Mouse (Mus musculus): Measurements from ENCODE around the gene Rnf225. TPM values are rescaled to one million over a fixed set of nuclear protein-coding genes. Genes with fewer than 3 reads are reported as not detected.
A peak's percentile ranks its signal among the peaks of the same experiment; 100 is the strongest.
"Not testable (repeated sequence)": the region's sequence is repeated elsewhere in the genome, so short reads cannot be mapped to it uniquely, and the experiment has no call there.

Rnf225 gene
- polyA plus RNA-seq (2012; rRNA removed) = 1.0 and 1.8 TPM in 2 replicates

GRCm38 (mm10) chr7:12927191-12927680 lies at the start of gene Rnf225:
Gene Rnf225, plus strand, starts transcription at chr7:12927416.
- Histone ChIP-seq H3K4me1 (replicated peaks; ENCODE audit: control insufficient read depth, insufficient read depth, low read length) (peaks cover 4% of the 10 kb centered on the region), H3K27ac (ENCODE audit: control insufficient read depth, insufficient read depth, low read length) (no peak within 1 kb of the TSS), H3K27me3 (ENCODE audit: control insufficient read depth, insufficient read depth, low read length) (peaks cover 3% of the 10 kb centered on the region; the same call in 1 of the 2 replicates), H3K4me3 (ENCODE audit: control insufficient read depth, insufficient read depth, low read length) (no peak within 1 kb of the TSS), H3K36me3 (ENCODE audit: control insufficient read depth, insufficient read depth, low read length) (peaks cover 38% of the 10 kb centered on the region)
- DNase-seq = no peak
- WGBS = 86% methylated on average over 8 of the region's 8 CpGs
- no peak for TF ChIP-seq POLR2A (IDR thresholded peaks at IDR 0.05; ENCODE audit: control insufficient read depth, extremely low read depth, insufficient read depth, low read length, poor library complexity)
- no peak for TF ChIP-seq CTCF (IDR thresholded peaks at IDR 0.05; ENCODE audit: borderline replicate concordance, control insufficient read depth, extremely low read depth, insufficient read depth, low read length, poor library complexity)

- H3K36me3 ChIP-seq (ENCODE audit: control insufficient read depth, insufficient read depth, low read length) = no peaks in the 10 kb centered on the region
- DNase-seq = no peak
- no peak for TF ChIP-seq CTCF (IDR thresholded peaks at IDR 0.05; ENCODE audit: borderline replicate concordance, control insufficient read depth, extremely low read depth, insufficient read depth, low read length, poor library complexity)
- no peak overlapping the region for H3K27ac ChIP-seq (ENCODE audit: control insufficient read depth, insufficient read depth, low read length)
- peaks cover 5% of the 10 kb centered on the region for H3K4me1 ChIP-seq (replicated peaks; ENCODE audit: control insufficient read depth, insufficient read depth, low read length)
- H3K27me3 ChIP-seq (ENCODE audit: control insufficient read depth, insufficient read depth, low read length) = no peaks in the 10 kb centered on the region
- no peak overlapping the region for H3K4me3 ChIP-seq (ENCODE audit: control insufficient read depth, insufficient read depth, low read length)
Measured at GRCm38 (mm10) chr7:12880036-12880435, 47.2 kb upstream of the Rnf225 start.

- H3K4me3 ChIP-seq (ENCODE audit: control insufficient read depth, insufficient read depth, low read length) = peak overlapping the region; percentile 36
- not testable (repeated sequence) for H3K27ac ChIP-seq (ENCODE audit: control insufficient read depth, insufficient read depth, low read length); H3K4me1 ChIP-seq (replicated peaks; ENCODE audit: control insufficient read depth, insufficient read depth, low read length); H3K27me3 ChIP-seq (ENCODE audit: control insufficient read depth, insufficient read depth, low read length); H3K36me3 ChIP-seq (ENCODE audit: control insufficient read depth, insufficient read depth, low read length); DNase-seq
- WGBS = 38% methylated on average over 8 of the region's 8 CpGs
Measured at GRCm38 (mm10) chr7:12880497-12880896, 46.7 kb upstream of the Rnf225 start.

GRCm38 (mm10) chr7:12880911-12881660 lies 46.1 kb upstream of the Rnf225 start, which contains the start of gene Zfp128:
Gene Zfp128, plus strand, starts transcription at chr7:12881177.
- H3K4me3 ChIP-seq (ENCODE audit: control insufficient read depth, insufficient read depth, low read length) = peak within 1 kb of the TSS; percentile 73
- 2% methylated on average over 35 of the region's 35 CpGs for WGBS

GRCm38 (mm10) chr7:12886563-12887266 lies 40.5 kb upstream of the Rnf225 start:
- H3K36me3 ChIP-seq (ENCODE audit: control insufficient read depth, insufficient read depth, low read length) = peaks cover 13% of the 10 kb centered on the region
- no peaks in the 10 kb centered on the region for H3K27me3 ChIP-seq (ENCODE audit: control insufficient read depth, insufficient read depth, low read length)
- H3K27ac ChIP-seq (ENCODE audit: control insufficient read depth, insufficient read depth, low read length) = no peak overlapping the region
- 96% methylated on average over 12 of the region's 12 CpGs for WGBS
- H3K4me1 ChIP-seq (replicated peaks; ENCODE audit: control insufficient read depth, insufficient read depth, low read length) = no peaks in the 10 kb centered on the region
- H3K4me3 ChIP-seq (ENCODE audit: control insufficient read depth, insufficient read depth, low read length) = no peak overlapping the region
- TF ChIP-seq CTCF (IDR thresholded peaks at IDR 0.05; ENCODE audit: borderline replicate concordance, control insufficient read depth, extremely low read depth, insufficient read depth, low read length, poor library complexity) (no peak), POLR2A (IDR thresholded peaks at IDR 0.05; ENCODE audit: control insufficient read depth, extremely low read depth, insufficient read depth, low read length, poor library complexity) (no peak)
- DNase-seq = no peak

More at GRCm38 (mm10) chr7:12880911-12881660, 46.1 kb upstream of the Rnf225 start, which contains the start of gene Zfp128:
- H3K27me3 ChIP-seq (ENCODE audit: control insufficient read depth, insufficient read depth, low read length) = no peaks in the 10 kb centered on the region
- peaks cover 5% of the 10 kb centered on the region for H3K4me1 ChIP-seq (replicated peaks; ENCODE audit: control insufficient read depth, insufficient read depth, low read length)
- H3K27ac ChIP-seq (ENCODE audit: control insufficient read depth, insufficient read depth, low read length) = no peak within 1 kb of the TSS
- peak; percentile 92 for DNase-seq
- 0 out of 2 replicates have a peak, but pooled peaks cover under 1% of the 10 kb centered on the region for H3K36me3 ChIP-seq (ENCODE audit: control insufficient read depth, insufficient read depth, low read length)
- TF ChIP-seq CTCF (IDR thresholded peaks at IDR 0.05; ENCODE audit: borderline replicate concordance, control insufficient read depth, extremely low read depth, insufficient read depth, low read length, poor library complexity) (no peak), POLR2A (IDR thresholded peaks at IDR 0.05; ENCODE audit: control insufficient read depth, extremely low read depth, insufficient read depth, low read length, poor library complexity) (no peak)

GRCm38 (mm10) chr7:12887585-12887984 lies 39.6 kb upstream of the Rnf225 start:
- 92% methylated on average over 5 of the region's 5 CpGs for WGBS
- DNase-seq = no peak
- H3K27ac ChIP-seq (ENCODE audit: control insufficient read depth, insufficient read depth, low read length) = no peak overlapping the region

More at GRCm38 (mm10) chr7:12887585-12887984, 39.6 kb upstream of the Rnf225 start:
- H3K4me3 ChIP-seq (ENCODE audit: control insufficient read depth, insufficient read depth, low read length) = no peak overlapping the region
- H3K36me3 ChIP-seq (ENCODE audit: control insufficient read depth, insufficient read depth, low read length) = peaks cover 13% of the 10 kb centered on the region
- no peaks in the 10 kb centered on the region for H3K27me3 ChIP-seq (ENCODE audit: control insufficient read depth, insufficient read depth, low read length)
- H3K4me1 ChIP-seq (replicated peaks; ENCODE audit: control insufficient read depth, insufficient read depth, low read length) = no peaks in the 10 kb centered on the region
- TF ChIP-seq POLR2A (IDR thresholded peaks at IDR 0.05; ENCODE audit: control insufficient read depth, extremely low read depth, insufficient read depth, low read length, poor library complexity) = no peak
- TF ChIP-seq CTCF (IDR thresholded peaks at IDR 0.05; ENCODE audit: borderline replicate concordance, control insufficient read depth, extremely low read depth, insufficient read depth, low read length, poor library complexity) = no peak

Data from thymus, adult 2 months (tissue).